Mouse (Mus musculus) heart, postnatal 25 days (tissue): ENCODE results near the gene Hecw2. TPM values are rescaled to one million over a fixed set of nuclear protein-coding genes. Genes with fewer than 3 reads are reported as not detected.

Source experiments
- microRNA-seq: library from miRNA; unstranded; fragments of <30 nt; microRNA quantifications from one replicate; pipeline ENCODE4 v1.2.0, GENCODE M21; 2022
- total RNA-seq, 2 experiments: library from RNA; stranded (reverse); gene quantifications; 2 replicates each; pipeline ENCODE4 v1.2.3; 2021

Hecw2 gene
- total RNA-seq, 2 experiments from 2014 or later = 8.7 to 11.7 TPM

Small RNA genes lying within 50 kb of the gene (microRNA-seq; reads per million reads assigned to microRNA genes)
- gene Mir7681 = not detected

Other genes with a start within 250 kb of the Hecw2 start
- under 1 TPM; 0.25 to 0.29 TPM for gene Ccdc150, start 55.5 kb upstream of the Hecw2 start, total RNA-seq
- 10 to 100 TPM; 12.9 to 15.5 TPM for gene Gtf3c3, start 243.8 kb upstream of the Hecw2 start, total RNA-seq